Mouse (Mus musculus): ENCODE results near the gene Mindy3.

DNA sequence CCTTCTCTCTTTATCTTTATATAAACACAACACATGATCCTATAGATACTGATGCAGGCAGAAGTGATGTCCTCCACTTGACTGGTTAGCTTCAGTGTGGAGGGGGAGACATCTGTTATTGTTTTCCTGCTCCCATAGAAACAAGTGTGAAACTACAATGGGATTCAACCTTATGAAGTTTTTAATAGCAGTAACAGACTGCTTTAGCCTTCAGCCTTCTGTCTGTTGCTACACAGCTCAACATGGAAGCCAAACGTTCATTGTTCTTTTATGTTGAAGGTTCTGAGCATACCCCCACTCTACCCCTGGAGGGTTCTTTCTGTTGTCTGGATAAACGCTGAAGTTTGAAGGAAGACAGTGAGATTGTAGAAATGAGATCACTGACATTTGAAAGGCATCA, 87.3 kb downstream of the Mindy3 start:
- TF ChIP-seq POLR2A (IDR thresholded peaks at IDR 0.05; ENCODE audit: low read depth, low read length) (no peak), CTCF (IDR thresholded peaks at IDR 0.05; ENCODE audit: extremely low read depth, insufficient read length, insufficient replicate concordance, low read depth, low read length) (no peak)
